Mouse (Mus musculus) common myeloid progenitor, adult 5-6 weeks (primary cell): ENCODE data around the gene Tarbp1. TPM values are rescaled to one million over a fixed set of nuclear protein-coding genes. Genes with fewer than 3 reads are reported as not detected.

Source experiments
- ATAC-seq: replicated peaks from 2 replicates; pipeline ENCODE4 v1.8.0; 2016; ENCODE audit warnings: low read depth, mild to moderate bottlenecking, moderate TSS enrichment, inconsistent platforms; ENCODE audit not compliant: poor library complexity, severe bottlenecking
- total RNA-seq: library from RNA; stranded (forward); fragments of 200-1000, 187-1606 nt; gene quantifications from 2 replicates; pipeline ENCODE4 v1.2.3, GENCODE M21; 2017

The Tarbp1 gene
- 12.4 and 16.4 TPM in 2 replicates for total RNA-seq

DNA sequence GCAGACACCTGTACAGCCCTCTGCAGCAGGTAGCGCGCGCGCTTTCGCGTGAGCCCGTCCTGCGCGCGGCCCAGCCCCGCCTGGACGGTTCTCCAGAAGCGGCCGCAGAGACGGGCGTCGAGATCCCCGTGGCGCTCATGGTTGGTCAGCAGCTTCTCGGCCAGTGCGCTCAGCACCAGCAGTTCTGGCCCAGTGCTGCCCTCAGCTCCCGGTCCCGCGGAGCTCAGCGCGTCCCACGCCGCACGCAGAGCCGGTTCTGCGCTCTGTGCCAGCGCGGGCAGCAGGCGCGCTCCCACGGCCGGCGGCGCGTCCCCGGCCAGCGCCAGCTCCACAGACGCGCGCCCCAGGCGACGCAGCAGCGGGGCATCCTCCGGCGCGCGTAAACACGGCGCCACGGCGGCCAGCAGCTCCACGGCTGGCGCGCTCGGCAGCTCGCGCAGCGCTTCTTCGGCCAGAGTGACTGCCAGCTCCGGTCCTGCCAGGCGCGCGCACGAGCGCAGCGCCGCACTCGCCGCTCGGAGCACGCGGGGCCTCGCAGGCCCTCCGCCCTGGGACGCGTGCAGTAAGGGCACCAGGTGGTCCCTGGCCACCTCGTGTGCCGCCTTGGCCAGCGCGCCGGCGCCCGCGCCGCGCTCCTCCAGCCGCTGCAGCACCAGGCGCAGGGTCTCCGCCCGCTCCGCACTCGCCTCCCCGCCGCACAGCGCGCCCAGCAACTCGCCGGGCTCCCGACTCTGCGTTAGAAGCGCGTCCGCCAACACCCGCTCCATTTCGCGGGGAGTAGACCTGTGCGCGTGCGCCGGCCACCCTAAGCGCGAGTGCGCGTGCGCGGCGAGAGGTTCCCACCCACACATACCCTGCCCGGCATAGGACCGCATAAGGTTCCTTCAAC is at the start of gene Tarbp1:
Tarbp1 (minus strand) TSS at position 767 of the 889 bp plus-strand sequence.
- peak; percentile 82 for ATAC-seq

DNA sequence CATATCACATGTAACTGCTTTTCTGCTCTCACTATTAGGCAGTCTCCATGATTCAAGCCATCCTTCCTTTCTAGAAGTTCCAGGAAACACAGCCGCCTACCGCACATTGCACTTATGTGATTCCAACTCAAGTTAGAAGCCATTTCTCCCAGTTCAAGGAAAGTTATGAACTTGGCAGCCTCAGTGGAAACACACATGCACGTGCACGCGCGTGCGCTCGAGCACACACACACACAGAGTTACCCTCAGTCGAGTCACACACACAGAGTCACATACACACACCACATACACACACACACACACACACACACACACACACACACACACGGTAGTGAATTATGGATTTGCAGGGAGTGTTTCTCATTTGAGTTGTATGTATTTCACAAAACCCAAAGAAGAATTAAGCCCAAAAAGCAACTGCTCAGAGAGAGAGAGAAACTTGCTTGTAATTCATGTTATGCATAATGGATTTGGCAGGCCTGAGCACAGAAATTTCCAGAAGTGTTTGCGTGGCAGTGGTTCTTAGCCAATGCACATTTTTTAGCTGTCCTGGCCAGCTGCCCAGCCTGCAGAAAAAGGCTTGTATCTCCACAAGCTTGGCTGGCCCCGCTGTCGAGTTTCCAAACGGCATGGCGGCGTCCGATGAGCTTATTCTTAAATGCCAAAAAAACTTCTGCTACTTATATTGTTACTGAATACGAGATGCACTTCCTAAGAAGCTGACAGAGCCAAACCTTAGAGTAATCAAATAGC is 49.5 kb upstream of the Tarbp1 start:
- no peak for ATAC-seq

DNA sequence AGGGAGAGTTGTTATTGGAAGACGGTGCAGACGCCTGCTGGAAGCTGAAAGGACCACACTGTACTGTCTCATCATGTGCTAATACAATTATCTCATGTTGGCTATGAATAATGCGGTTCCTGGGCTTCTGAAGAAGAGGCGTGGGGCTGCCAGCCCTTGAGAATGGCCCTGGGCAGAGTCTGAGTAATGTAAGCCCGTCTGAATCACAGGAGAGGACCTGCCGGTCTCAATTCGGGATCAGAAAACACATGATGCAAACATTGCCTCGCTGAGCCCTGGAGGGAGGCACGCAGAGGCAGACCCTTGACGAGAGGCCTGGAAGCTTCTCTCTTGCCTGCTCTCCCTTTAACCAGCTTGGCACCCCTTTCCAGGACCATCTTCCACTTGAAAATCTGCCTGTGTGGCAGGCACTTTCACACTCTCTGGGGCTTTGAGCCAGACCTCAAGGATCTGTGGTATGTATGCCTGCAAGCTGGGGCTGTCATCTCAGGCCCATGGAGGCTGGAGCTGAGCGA is 48.3 kb upstream of the Tarbp1 start:
- ATAC-seq: no peak

DNA sequence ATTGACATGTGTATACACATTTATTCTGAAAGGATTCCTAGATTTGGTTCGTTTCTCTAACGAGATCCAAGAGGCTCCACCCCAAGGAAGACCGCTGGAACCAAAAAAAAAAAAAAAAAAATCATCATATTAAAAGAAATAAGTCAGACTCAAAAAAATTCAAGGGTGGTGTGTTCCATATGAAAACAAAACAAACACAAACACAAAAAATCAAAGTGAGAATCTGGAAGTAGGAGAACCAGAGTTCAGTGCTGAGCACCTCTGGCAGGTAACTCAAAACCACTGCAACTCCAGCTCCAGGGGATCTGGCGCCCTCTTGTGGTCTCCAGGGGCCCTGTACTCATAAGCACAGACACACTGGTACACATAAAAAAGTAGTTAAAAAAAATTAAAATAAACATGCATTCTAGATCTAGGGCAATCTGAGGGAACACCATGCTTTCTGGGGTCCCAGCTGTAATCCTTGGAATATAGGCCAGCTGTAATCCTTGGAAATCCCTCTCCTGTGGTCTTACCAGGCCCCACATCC is 44.6 kb upstream of the Tarbp1 start:
- no peak for ATAC-seq

DNA sequence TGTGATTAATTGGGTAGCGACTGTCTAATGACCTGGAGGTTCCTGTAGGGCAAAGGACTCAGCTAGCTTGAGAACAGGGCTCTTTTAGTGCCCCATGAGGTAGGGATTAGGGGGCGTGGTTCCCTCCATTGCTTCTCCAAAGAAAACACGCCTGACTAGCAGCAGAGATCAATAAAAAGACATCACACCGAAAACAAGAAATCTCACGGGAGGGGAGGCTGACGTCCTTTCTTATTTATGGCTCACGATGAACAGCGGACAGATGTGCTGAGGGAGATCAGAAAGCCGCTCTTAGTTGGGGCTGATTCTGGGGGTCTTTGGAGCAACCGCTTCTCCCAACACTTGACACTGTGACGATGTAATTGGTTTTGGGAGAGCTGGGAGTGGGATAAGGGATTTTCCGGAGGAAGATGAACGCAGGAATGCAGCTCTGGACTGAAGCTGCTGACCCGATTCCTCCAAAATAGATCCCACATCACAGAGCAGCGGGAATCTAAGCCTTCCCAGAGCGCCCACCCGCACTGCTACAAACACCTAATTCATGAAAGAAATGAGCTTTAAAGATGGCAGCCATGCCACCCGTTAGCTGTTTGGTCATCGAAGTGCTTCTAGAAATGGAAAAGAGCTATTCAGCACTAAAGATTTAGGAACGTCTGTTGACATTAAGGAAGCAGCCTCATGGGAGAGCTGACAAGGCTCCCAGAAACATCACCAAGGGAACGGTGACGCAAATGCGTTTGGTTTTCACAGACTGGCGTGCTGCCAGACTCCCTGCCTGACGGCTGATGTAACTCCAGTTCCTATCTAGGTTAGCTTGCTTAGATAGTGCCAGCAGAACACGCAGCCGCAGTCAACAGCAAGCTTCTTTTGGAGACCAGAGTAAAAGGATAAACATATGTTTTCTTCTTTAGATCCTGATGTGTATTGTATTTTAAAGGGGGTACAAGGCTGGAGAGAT is 42.0 kb upstream of the Tarbp1 start:
- peak; percentile 96 for ATAC-seq

DNA sequence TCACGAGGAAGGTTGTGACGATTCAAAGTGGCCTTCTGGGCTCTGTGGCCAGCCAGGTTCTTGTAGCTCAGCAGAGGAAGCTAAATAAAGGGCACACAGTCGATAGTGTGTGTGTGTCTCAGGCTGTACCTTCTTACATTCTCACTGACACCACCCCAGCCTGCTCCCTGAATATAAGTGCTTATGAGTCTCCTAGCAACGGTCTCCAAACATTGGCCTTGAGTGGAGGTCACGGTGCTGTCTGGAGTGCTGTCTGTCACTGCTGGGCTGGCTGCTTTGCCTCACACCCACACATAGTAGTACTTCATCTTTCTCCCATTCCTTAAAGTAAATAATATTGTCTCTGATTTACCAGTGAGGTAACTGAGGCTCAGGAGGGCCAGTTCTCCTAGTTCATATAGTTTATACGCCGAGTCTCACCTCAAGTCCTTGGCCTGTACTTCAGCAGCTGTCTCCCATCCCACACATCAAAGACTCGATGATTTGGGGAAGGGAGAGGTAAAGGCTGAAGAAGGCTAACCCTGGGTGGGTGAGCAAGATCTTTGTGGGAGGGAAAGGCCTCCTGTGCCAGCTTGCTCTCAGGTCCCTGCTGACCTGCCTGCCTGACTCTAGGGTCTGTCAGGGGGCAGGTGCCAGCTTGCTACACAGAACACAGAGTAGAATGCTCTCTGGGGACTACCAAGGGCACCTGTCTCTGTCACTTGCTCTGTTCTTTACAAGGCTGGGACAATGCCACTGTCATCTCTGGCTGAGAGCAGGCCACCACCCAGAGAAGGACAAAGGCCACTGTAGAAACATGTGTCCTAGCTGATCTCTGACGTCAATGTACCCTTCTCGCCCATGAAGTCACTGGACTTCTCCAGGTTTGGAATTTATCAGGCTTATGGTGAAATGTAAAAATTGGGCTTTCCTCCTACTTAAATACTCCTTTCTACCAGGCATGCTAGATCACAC is 39.4 kb upstream of the Tarbp1 start:
- ATAC-seq: no peak

DNA sequence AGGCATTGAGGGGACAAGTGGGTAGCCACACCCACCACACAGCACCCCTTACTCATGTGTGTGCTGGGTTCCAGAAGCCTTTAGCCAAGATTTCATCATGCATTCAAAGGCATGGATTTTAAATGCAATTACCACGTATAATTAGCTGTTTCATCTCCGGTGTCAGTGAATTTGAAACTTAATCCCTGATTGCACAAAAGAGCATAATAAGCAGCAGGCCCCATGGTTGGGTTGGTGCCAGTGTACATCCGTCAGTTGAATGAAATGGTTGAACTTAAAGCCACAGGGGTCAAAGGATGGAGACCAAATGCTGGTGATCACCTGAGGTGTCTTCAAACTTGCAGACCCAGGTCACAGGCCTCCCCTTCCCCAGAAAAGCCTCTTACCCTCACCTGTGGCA is 36.0 kb upstream of the Tarbp1 start:
- ATAC-seq: no peak

DNA sequence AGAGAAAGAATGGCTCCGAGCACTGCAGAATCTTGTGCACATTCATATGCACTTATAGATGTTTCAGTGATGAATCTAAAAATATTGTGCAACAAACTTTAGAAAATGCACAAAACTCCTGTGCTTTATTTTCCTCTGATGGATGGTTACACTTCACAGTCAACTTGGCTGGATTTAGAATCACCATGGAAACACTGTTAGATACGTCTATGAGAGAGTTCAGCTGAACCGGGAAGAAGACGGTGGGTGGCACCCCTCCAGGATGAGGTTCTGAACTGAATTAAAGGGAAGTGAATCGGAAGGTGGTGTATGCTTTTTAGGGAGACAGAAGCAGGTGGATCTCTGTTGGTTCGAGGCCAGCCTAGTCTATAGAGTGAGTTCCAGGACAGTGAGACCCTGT is 34.8 kb upstream of the Tarbp1 start:
- ATAC-seq: no peak

DNA sequence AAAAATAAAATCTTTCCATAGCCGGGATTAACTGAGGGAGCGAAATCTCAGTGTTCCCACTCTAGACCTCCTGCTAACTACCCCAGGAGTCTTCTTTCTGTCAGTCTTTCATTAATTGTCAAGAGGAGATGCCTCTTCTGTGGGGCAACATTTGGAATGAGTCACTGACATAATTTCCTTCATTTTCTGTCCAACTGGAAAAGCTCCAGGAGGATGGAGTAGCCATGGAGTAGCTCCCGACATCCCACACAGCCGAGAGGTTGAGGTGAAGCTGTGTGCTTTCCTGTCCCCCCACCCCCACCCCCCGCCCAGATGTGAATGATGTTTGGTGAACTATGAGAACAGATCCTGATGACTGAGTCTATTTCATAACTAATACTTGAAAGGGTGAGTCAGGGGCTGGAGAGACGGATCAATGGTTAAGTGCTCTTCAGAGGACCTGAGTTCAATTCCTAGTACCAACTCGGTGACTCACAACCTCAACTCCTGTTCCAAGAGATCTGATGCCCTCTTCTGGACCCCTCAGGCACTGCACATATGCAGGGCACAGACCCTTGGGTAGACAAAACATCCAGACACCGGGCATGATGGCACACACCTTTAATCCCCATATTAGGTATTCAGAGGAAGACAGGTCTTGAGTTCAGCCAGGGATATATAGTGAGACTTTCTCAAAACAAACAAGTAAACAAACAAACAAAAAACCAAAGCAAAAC is 34.2 kb upstream of the Tarbp1 start:
- no peak for ATAC-seq

DNA sequence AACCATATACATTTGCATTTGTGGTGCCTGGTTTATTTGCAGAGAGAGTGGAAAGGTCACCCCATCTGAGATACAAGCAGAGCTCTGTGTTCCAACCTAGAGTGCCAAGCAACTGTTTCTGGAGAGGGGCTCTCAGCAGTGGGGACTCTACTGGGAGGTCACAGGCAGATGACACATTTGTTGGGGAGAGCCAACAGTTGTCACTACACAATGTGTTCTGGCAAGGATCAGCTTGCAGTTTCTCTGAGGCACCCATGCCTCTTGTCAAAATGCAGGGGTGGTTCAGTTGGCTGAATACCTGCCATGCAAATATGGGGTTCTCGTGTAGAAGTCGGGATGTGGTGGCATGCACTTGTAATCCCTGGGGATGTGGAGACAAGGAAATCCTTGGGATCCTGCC is 33.4 kb upstream of the Tarbp1 start:
- ATAC-seq: no peak

DNA sequence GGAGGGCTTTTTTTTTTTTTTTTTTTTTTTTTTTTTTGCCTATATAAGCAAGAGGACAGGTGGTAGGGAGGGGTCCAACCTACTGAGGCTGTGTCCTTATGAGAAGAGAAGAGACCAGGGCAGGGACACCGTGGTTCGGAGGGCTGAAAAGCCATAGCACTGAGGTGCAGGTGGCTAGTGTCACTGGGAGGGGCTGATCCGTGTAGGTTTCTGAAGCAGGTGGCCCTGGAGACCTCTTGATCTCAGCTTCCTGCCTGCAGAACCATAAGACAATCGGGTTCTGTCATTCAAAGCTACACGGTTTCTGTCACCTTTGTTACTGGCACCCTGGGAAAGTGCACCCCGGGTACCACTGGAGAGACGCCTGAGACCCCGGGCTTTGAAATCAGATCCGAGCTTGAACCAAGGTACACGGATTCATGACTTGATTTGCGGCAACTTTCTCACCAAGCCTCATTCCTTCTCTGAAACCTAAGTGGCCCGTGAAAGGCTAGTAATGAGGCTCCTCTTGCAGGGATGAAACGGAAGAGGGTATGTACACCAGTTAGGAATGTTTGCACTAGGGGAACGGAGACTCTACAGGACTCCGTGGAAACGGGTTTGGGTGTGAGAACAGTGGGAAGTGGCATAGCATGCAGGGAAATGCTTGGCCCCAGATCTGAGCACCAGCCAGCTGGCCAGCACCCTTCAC is 29.8 kb upstream of the Tarbp1 start:
- no peak for ATAC-seq

DNA sequence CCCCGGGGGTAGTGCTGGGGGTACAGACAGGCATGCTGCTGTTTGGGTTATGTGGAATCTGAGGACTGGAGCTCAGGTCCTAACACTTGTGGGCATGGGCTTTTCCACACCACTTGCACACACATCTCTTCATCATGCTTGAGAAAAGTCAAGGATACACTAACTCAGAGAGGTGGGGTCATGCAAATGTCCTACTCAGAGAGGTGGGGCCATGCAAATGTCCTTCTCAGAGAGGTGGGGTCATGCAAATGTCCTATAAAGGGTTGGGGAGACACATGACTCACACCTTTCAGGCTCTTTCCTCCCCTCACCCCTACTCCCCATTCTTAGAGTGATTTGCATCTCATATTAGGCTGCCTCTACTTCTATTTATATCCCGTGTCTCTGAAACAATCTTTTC is 27.9 kb upstream of the Tarbp1 start:
- peak; percentile 70 for ATAC-seq

DNA sequence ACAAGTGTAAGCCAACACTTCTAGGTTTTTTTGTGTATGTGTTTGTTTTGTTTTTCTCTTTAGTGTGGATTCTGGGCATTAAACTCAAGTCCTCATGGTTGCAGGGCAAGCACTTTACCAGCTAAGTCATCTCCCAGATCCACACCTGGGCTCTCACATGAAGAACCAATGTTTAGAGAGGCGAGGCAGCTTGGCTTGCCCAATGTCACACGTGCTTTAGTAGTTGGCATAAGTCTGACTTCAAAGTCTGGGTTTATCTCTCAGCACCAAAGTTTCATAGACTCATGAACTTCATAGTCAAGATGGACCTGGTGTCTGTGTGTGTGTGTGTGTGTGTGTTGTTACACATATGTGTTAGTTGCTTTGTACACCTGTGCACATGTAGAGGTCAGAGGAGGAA is 24.5 kb upstream of the Tarbp1 start:
- no peak for ATAC-seq

DNA sequence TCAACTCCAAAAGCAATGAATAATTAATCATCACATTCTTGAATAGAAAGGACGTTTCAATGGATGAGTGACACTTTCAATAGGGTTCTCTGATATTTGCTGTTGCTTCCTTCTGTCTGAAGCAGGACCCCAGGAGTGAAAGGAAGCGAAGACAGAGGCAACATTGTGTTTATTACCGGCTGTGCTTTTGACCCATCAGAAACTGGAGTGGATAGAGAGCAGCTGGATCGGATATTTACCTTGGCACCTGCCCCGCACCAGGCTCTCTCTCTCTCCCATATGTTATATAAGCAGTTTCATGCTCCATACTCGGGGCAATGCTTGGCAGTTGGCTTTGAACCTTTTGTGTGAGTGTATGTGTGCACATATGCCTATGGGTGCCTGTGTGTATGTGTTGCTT is 23.6 kb upstream of the Tarbp1 start:
- no peak for ATAC-seq

DNA sequence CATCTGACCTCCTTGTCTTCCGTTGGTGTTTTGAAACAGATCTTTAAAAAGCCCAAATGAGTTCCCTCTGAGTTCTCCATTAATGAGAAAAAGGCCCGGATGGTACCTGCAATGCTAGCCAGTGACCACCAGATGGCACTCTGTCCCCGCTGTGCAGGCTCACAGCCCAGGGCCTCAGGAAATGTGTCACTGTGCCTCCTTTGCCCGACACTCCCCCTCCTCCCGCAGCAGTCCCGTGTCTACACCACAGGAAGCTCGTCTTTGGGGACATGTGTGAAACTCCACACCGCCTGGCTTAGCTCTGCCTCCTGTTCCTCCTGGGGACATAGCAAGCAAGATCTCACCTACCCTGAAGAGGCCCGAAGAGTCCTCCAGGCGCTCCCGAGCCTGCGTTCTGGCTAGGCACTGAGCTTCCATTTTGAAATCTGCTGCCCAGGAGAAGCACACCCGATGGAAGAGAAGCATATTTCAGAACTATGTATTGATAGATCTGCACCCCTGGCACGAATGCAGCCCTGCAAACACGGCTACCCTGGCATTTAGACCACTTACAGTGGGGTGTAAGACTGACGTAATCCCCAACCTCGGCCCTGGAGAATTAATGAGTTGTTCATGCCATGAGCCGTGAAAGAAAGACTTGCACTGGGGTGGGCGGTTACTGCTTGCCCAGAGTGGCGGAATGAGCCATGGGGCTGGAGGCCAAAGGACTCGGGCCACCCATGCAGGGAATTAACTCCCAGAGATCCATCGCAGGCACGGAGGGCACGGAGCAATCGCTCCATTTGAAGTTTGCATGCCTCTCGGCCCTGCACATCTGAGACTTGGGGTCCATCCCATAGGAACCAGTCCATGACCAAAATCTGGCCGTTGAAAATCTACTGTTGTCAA is 22.9 kb upstream of the Tarbp1 start:
- ATAC-seq: peak; percentile 97

DNA sequence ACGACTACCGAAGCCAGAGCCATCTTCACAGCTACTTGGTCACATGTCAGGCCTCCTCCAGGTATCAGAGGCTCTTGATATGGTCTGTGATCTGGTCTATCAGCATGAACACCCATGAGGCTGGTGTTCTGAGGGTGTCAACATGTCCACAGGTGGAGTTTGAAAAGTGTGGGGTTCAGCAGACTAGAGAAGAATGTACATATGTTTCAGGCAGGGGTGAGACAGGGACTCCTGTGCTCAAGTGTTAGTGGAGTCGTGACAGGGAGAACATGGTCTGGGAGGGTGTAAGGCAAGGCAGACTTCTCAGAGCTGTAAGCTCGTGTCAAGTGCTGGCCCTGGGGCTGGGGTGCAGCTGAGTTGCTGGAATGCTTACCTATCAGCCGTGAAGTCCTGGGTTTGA is 22.1 kb upstream of the Tarbp1 start:
- no peak for ATAC-seq

DNA sequence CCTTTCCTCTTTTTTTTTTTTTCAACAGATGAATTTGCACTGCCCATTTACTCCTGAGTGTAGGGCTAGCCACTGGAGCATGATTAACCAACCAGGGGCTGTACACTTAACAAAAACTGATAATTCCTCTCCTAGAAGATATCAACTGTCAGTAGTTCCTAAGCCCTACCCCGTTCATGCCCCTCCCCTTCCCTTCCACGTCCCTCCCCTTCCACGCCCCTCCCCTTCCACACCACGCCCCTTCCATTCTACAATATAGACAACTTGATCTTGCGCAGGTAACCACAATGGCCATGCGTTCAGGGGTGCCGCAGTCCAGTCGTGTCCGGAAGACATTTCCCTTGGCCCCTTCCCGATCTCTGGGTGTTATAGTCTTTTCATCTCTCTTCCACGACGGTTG is 20.6 kb upstream of the Tarbp1 start:
- ATAC-seq: no peak
